ENCODE assay signal across 8 mouse cellular contexts in genomic region chr15:103307125-103307524, GRCm38 (mm10). TPM values are rescaled to one million over a fixed set of nuclear protein-coding genes. Genes with fewer than 3 reads are reported as not detected.
DNase-seq lines count a peak whose midpoint lies in the region; ATAC-seq and TF ChIP-seq lines count a peak whose summit lies in the region.

No protein-coding gene starts in this region.

- H3K4me3 ChIP-seq in bone marrow, adult 2 months (replicated peaks; ENCODE audit: control insufficient read depth, low read depth, low read length): no peak overlapping the region
- H3K4me3 ChIP-seq in embryonic fibroblast, embryonic 13.5 days (ENCODE audit: insufficient read depth, low read length): no peak overlapping the region
- H3K4me3 ChIP-seq in heart, embryonic 11.5 days (ENCODE audit: low read depth, low read length): no peak overlapping the region
- H3K4me3 ChIP-seq in kidney, embryonic 15.5 days (replicated peaks): no peak overlapping the region
- H3K4me3 ChIP-seq in limb, embryonic 15.5 days: no peak overlapping the region
- H3K4me3 ChIP-seq in midbrain, postnatal 0 days (ENCODE audit: low read depth, low read length): no peak overlapping the region

- ATAC-seq in heart, embryonic 11.5 days (replicated peaks; ENCODE audit: insufficient number of reproducible peaks, low FRiP score, low TSS enrichment): no peak
- ATAC-seq in kidney, embryonic 15.5 days (replicated peaks; ENCODE audit: low FRiP score): no peak
- ATAC-seq in limb, embryonic 15.5 days (ENCODE audit: insufficient number of reproducible peaks, low FRiP score, low TSS enrichment, low read depth): no peak
- ATAC-seq in midbrain, postnatal 0 days (ENCODE audit: low FRiP score): no peak

- H3K4me1 ChIP-seq in bone marrow, adult 2 months (ENCODE audit: control insufficient read depth, insufficient read depth, low read length): peaks cover 3% of the 10 kb centered on the region
- H3K4me1 ChIP-seq in embryonic fibroblast, embryonic 13.5 days (ENCODE audit: control insufficient read depth, insufficient read depth, low read length): peaks cover 19% of the 10 kb centered on the region
- peaks cover 43% of the 10 kb centered on the region for H3K4me1 ChIP-seq in heart, embryonic 11.5 days (ENCODE audit: control insufficient read depth, insufficient read depth, low read length)
- H3K4me1 ChIP-seq in kidney, embryonic 15.5 days: peaks cover 81% of the 10 kb centered on the region
- peaks cover 54% of the 10 kb centered on the region for H3K4me1 ChIP-seq in limb, embryonic 15.5 days
- peaks cover 26% of the 10 kb centered on the region for H3K4me1 ChIP-seq in midbrain, postnatal 0 days (ENCODE audit: insufficient read depth, low read length)

- peak; percentile 84 for TF ChIP-seq CTCF in bone marrow, adult 2 months (IDR thresholded peaks at IDR 0.05; ENCODE audit: control insufficient read depth, insufficient read depth, low read length)
- peak; percentile 65 for TF ChIP-seq CTCF in embryonic fibroblast, embryonic 13.5 days (IDR thresholded peaks at IDR 0.05; ENCODE audit: borderline replicate concordance, insufficient read depth, low read length)
- peak; percentile 99 for TF ChIP-seq CTCF in midbrain, postnatal 0 days (IDR thresholded peaks at IDR 0.05)

- peak overlapping the region; percentile 5 for H3K4me2 ChIP-seq in heart, embryonic 11.5 days
- peak overlapping the region; percentile 28; the same call in 1 of the 2 replicates for H3K4me2 ChIP-seq in kidney, embryonic 15.5 days
- H3K4me2 ChIP-seq in limb, embryonic 15.5 days: no peak overlapping the region
- no peak overlapping the region; the same call in 1 of the 2 replicates for H3K4me2 ChIP-seq in midbrain, postnatal 0 days (ENCODE audit: low read depth, low read length, poor library complexity, severe bottlenecking)

- H3K27ac ChIP-seq in bone marrow, adult 2 months (ENCODE audit: control insufficient read depth, insufficient read depth, low read depth, low read length, poor library complexity): no peak overlapping the region
- H3K27ac ChIP-seq in embryonic fibroblast, embryonic 13.5 days (ENCODE audit: insufficient read depth, low read length): no peak overlapping the region
- no peak overlapping the region for H3K27ac ChIP-seq in heart, embryonic 11.5 days (ENCODE audit: low read depth, low read length)
- H3K27ac ChIP-seq in kidney, embryonic 15.5 days: peak overlapping the region; percentile 98
- H3K27ac ChIP-seq in limb, embryonic 15.5 days: peak overlapping the region; percentile 97; the same call in 1 of the 2 replicates
- H3K27ac ChIP-seq in midbrain, postnatal 0 days (ENCODE audit: low read depth, low read length): peak overlapping the region; percentile 64

- no peak for TF ChIP-seq POLR2A in bone marrow, adult 2 months (IDR thresholded peaks at IDR 0.05; ENCODE audit: borderline replicate concordance, control insufficient read depth, low read depth, low read length)
- no peak for TF ChIP-seq POLR2A in embryonic fibroblast, embryonic 13.5 days (IDR thresholded peaks at IDR 0.05; ENCODE audit: low read depth, low read length)

- WGBS in bone marrow, adult 2 months: 0% methylated on average over 7 of the region's 7 CpGs
- WGBS in heart, embryonic 11.5 days (ENCODE audit: insufficient replicate concordance): 3% methylated on average over 7 of the region's 7 CpGs
- 3% methylated on average over 7 of the region's 7 CpGs for WGBS in kidney, embryonic 15.5 days
- WGBS in limb, embryonic 15.5 days: 2% methylated on average over 7 of the region's 7 CpGs
- WGBS in midbrain, postnatal 0 days: 2% methylated on average over 7 of the region's 7 CpGs

- peaks cover 5% of the 10 kb centered on the region for H3K27me3 ChIP-seq in heart, embryonic 11.5 days (ENCODE audit: control insufficient read depth, insufficient read depth, low read length)
- no peaks in the 10 kb centered on the region for H3K27me3 ChIP-seq in kidney, embryonic 15.5 days
- H3K27me3 ChIP-seq in limb, embryonic 15.5 days: no peaks in the 10 kb centered on the region
- no peaks in the 10 kb centered on the region for H3K27me3 ChIP-seq in midbrain, postnatal 0 days (ENCODE audit: insufficient read depth, low read length)

- no peaks in the 10 kb centered on the region for H3K9me3 ChIP-seq in heart, embryonic 11.5 days (replicated peaks; ENCODE audit: control insufficient read depth, low read length)
- H3K9me3 ChIP-seq in kidney, embryonic 15.5 days (replicated peaks): no peaks in the 10 kb centered on the region
- no peaks in the 10 kb centered on the region for H3K9me3 ChIP-seq in limb, embryonic 15.5 days
- H3K9me3 ChIP-seq in midbrain, postnatal 0 days (ENCODE audit: low read length): no peaks in the 10 kb centered on the region

- no peaks in the 10 kb centered on the region for H3K36me3 ChIP-seq in heart, embryonic 11.5 days (ENCODE audit: control insufficient read depth, insufficient read depth, low read length)
- no peaks in the 10 kb centered on the region for H3K36me3 ChIP-seq in kidney, embryonic 15.5 days
- no peaks in the 10 kb centered on the region for H3K36me3 ChIP-seq in limb, embryonic 15.5 days
- H3K36me3 ChIP-seq in midbrain, postnatal 0 days (ENCODE audit: insufficient read depth, low read length): no peaks in the 10 kb centered on the region

- no peak overlapping the region for H3K9ac ChIP-seq in heart, embryonic 11.5 days (ENCODE audit: low read depth, low read length)
- H3K9ac ChIP-seq in kidney, embryonic 15.5 days: peak overlapping the region; percentile 22; the same call in 1 of the 2 replicates
- H3K9ac ChIP-seq in limb, embryonic 15.5 days: no peak overlapping the region
- H3K9ac ChIP-seq in midbrain, postnatal 0 days (replicated peaks; ENCODE audit: low read length, poor library complexity, severe bottlenecking): peak overlapping the region; percentile 51; the same call in 1 of the 2 replicates

- DNase-seq in A20 (ENCODE audit: low read depth, low spot score): peak; percentile 95
- peak; percentile 97 for DNase-seq in midbrain, postnatal 0 days (ENCODE audit: low spot score)
- peak; percentile 85 to 92 for DNase-seq in spleen, postnatal 10 days (ENCODE audit: low spot score in 2 of 2)

RNA-seq across cellular contexts. Expression of gene Gpr84, which starts 3.3 kb away (rescaled TPM):
- 1.5 and 2.3 TPM in 2 replicates for polyA plus RNA-seq in bone marrow, adult 2 months (2011; ENCODE audit: insufficient read depth, insufficient read length, low replicate concordance, missing spikeins)
- polyA plus RNA-seq in embryonic fibroblast, embryonic 13.5 days (2011; ENCODE audit: insufficient read length, low read depth, missing spikeins): 0.40 TPM in 1 of 2 replicates, not detected in the other
- polyA plus RNA-seq in heart, embryonic 11.5 days (2014; fragmentation: Nextera tagmentation; extraction: Ambion mirVana): 0.41 and 0.53 TPM in 2 replicates
- polyA plus RNA-seq in kidney, embryonic 15.5 days (2015; fragmentation: Nextera tagmentation; extraction: Ambion mirVana): 0.42 and 0.48 TPM in 2 replicates
- polyA plus RNA-seq in limb, embryonic 15.5 days (2015; fragmentation: Nextera tagmentation; extraction: Ambion mirVana): 0.20 and 0.36 TPM in 2 replicates
- total RNA-seq in midbrain, postnatal 0 days (2014; rRNA removed): 0.27 TPM in 1 of 2 replicates, not detected in the other
- polyA plus RNA-seq in midbrain, postnatal 0 days (2015; fragmentation: Nextera tagmentation; extraction: Ambion mirVana): 0.29 and 0.37 TPM in 2 replicates

RNA-seq across cellular contexts. Expression of gene Zfp385a, which starts 32.8 kb away (rescaled TPM):
- polyA plus RNA-seq in bone marrow, adult 2 months (2011; ENCODE audit: insufficient read depth, insufficient read length, low replicate concordance, missing spikeins): 9.8 and 12.7 TPM in 2 replicates
- polyA plus RNA-seq in embryonic fibroblast, embryonic 13.5 days (2011; ENCODE audit: insufficient read length, low read depth, missing spikeins): 25.0 and 27.6 TPM in 2 replicates
- 10.2 and 11.6 TPM in 2 replicates for polyA plus RNA-seq in heart, embryonic 11.5 days (2014; fragmentation: Nextera tagmentation; extraction: Ambion mirVana)
- polyA plus RNA-seq in kidney, embryonic 15.5 days (2015; fragmentation: Nextera tagmentation; extraction: Ambion mirVana): 12.5 and 14.4 TPM in 2 replicates
- polyA plus RNA-seq in limb, embryonic 15.5 days (2015; fragmentation: Nextera tagmentation; extraction: Ambion mirVana): 17.1 and 19.4 TPM in 2 replicates
- total RNA-seq in midbrain, postnatal 0 days (2014; rRNA removed): 22.0 and 26.5 TPM in 2 replicates
- polyA plus RNA-seq in midbrain, postnatal 0 days (2015; fragmentation: Nextera tagmentation; extraction: Ambion mirVana): 26.9 and 28.8 TPM in 2 replicates

RNA-seq across cellular contexts. Expression of gene Copz1, which starts 34.6 kb away (rescaled TPM):
- 146 and 155 TPM in 2 replicates for polyA plus RNA-seq in bone marrow, adult 2 months (2011; ENCODE audit: insufficient read depth, insufficient read length, low replicate concordance, missing spikeins)
- 141 and 143 TPM in 2 replicates for polyA plus RNA-seq in embryonic fibroblast, embryonic 13.5 days (2011; ENCODE audit: insufficient read length, low read depth, missing spikeins)
- 217 and 221 TPM in 2 replicates for polyA plus RNA-seq in heart, embryonic 11.5 days (2014; fragmentation: Nextera tagmentation; extraction: Ambion mirVana)
- polyA plus RNA-seq in kidney, embryonic 15.5 days (2015; fragmentation: Nextera tagmentation; extraction: Ambion mirVana): 298 and 300 TPM in 2 replicates
- polyA plus RNA-seq in limb, embryonic 15.5 days (2015; fragmentation: Nextera tagmentation; extraction: Ambion mirVana): 270 and 286 TPM in 2 replicates
- 127 and 151 TPM in 2 replicates for total RNA-seq in midbrain, postnatal 0 days (2014; rRNA removed)
- polyA plus RNA-seq in midbrain, postnatal 0 days (2015; fragmentation: Nextera tagmentation; extraction: Ambion mirVana): 178 and 184 TPM in 2 replicates

RNA-seq across cellular contexts. Expression of gene Nfe2, which starts 48.9 kb away (rescaled TPM):
- 218 and 304 TPM in 2 replicates for polyA plus RNA-seq in bone marrow, adult 2 months (2011; ENCODE audit: insufficient read depth, insufficient read length, low replicate concordance, missing spikeins)
- not detected in 2 replicates for polyA plus RNA-seq in embryonic fibroblast, embryonic 13.5 days (2011; ENCODE audit: insufficient read length, low read depth, missing spikeins)
- polyA plus RNA-seq in heart, embryonic 11.5 days (2014; fragmentation: Nextera tagmentation; extraction: Ambion mirVana): 21.9 and 24.2 TPM in 2 replicates
- polyA plus RNA-seq in kidney, embryonic 15.5 days (2015; fragmentation: Nextera tagmentation; extraction: Ambion mirVana): 5.1 and 6.2 TPM in 2 replicates
- polyA plus RNA-seq in limb, embryonic 15.5 days (2015; fragmentation: Nextera tagmentation; extraction: Ambion mirVana): 1.5 and 2.2 TPM in 2 replicates
- total RNA-seq in midbrain, postnatal 0 days (2014; rRNA removed): 0.99 and 3.2 TPM in 2 replicates
- polyA plus RNA-seq in midbrain, postnatal 0 days (2015; fragmentation: Nextera tagmentation; extraction: Ambion mirVana): 0.26 and 0.32 TPM in 2 replicates

RNA-seq across cellular contexts. Expression of gene Itga5, which starts 59.4 kb away (rescaled TPM):
- polyA plus RNA-seq in bone marrow, adult 2 months (2011; ENCODE audit: insufficient read depth, insufficient read length, low replicate concordance, missing spikeins): 7.3 and 23.1 TPM in 2 replicates
- polyA plus RNA-seq in embryonic fibroblast, embryonic 13.5 days (2011; ENCODE audit: insufficient read length, low read depth, missing spikeins): 161 and 346 TPM in 2 replicates
- 66.4 and 82.7 TPM in 2 replicates for polyA plus RNA-seq in heart, embryonic 11.5 days (2014; fragmentation: Nextera tagmentation; extraction: Ambion mirVana)
- polyA plus RNA-seq in kidney, embryonic 15.5 days (2015; fragmentation: Nextera tagmentation; extraction: Ambion mirVana): 32.8 and 41.3 TPM in 2 replicates
- polyA plus RNA-seq in limb, embryonic 15.5 days (2015; fragmentation: Nextera tagmentation; extraction: Ambion mirVana): 62.0 and 64.9 TPM in 2 replicates
- 4.8 and 6.8 TPM in 2 replicates for total RNA-seq in midbrain, postnatal 0 days (2014; rRNA removed)
- polyA plus RNA-seq in midbrain, postnatal 0 days (2015; fragmentation: Nextera tagmentation; extraction: Ambion mirVana): 3.8 TPM in 2 replicates

Comparison
In these comparisons a context has a peak if more than half of its experiments do, and no peak if none do; other contexts are left out.
1. H3K27ac ChIP-seq: peak in kidney, embryonic 15.5 days (single experiment), limb, embryonic 15.5 days (single experiment) and midbrain, postnatal 0 days (single experiment); none in bone marrow, adult 2 months (single experiment), embryonic fibroblast, embryonic 13.5 days (single experiment) and heart, embryonic 11.5 days (single experiment).
2. H3K4me2 ChIP-seq: peak in heart, embryonic 11.5 days (single experiment) and kidney, embryonic 15.5 days (single experiment); none in limb, embryonic 15.5 days (single experiment) and midbrain, postnatal 0 days (single experiment).
3. H3K9ac ChIP-seq: peak in kidney, embryonic 15.5 days (single experiment) and midbrain, postnatal 0 days (single experiment); none in heart, embryonic 11.5 days (single experiment) and limb, embryonic 15.5 days (single experiment).
4. Peak in every context shown above with its lines, with median percentiles within 50 percentile points of each other: DNase-seq and CTCF ChIP-seq.